Mouse (Mus musculus): ENCODE data around the gene Rufy3.

Rufy3 gene

GRCm38 (mm10) chr5:88680567-88680966 lies 115.7 kb downstream of the Rufy3 start:
- in situ Hi-C loops (cut with MboI, MseI) = no loop called here

- in situ Hi-C loops (cut with MboI, MseI) = no loop called here
Measured at GRCm38 (mm10) chr5:88683706-88684105, 118.9 kb downstream of the Rufy3 start.

GRCm38 (mm10) chr5:88684226-88684625 lies 119.4 kb downstream of the Rufy3 start:
- in situ Hi-C loops (cut with MboI, MseI) = no loop called here

GRCm38 (mm10) chr5:88685306-88685705 lies 120.5 kb downstream of the Rufy3 start:
- in situ Hi-C loops (cut with MboI, MseI) = loop anchor here (5.0 kb wide), 1 partner anchor 82 kb away; no protein-coding TSS in a partner anchor

DNA sequence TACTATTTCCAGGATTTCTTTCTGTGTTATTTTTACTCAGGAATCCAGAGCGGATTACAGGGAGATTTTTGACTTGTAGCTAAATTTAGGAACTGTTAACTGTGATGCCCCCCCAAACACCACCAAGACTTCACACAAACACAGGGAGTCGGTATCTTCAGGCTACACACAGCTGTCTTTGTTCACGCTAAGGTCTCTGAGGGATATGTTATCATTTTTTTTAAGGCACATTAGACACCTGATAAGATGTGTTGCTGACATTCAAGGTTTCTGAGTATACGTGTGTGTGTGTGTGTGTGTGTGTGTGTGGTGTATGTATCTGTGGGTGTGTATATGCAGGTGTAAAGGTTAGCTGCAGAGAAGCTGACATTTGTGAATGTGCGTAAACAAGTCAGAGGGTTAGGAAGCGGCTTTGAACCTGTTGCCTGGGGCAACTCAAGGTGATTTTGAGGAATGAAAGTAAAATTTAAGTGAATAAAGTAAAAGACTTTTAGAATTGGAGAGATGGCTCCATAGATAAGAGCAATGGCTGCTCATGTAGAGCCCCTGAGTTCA lies 121.0 kb downstream of the Rufy3 start:
- in situ Hi-C loops (cut with MboI, MseI) = loop anchor here (5.0 kb wide), 1 partner anchor 81 kb away; no protein-coding TSS in a partner anchor

DNA sequence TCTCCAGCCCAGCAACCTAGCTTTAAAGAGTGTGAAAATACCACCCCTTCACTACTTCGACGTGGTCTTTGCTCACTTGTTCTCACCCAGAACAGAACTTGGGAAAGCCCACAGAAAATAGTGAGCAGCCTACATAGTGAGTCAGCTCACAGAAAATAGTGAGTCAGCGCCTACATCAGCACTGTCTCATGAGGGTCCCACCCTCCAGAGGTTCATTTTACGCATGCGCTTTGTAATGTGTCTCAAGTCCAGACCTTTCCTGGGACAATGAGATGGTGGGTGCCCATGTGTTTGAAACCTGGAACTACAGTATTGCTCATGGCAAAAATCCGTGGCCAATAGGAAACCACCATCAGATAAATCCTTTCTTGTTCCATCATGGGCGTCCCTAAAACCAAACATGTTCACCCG lies 123.2 kb downstream of the Rufy3 start:
- in situ Hi-C loops (cut with MboI, MseI) = loop anchor here (5.0 kb wide), 1 partner anchor 79 kb away; no protein-coding TSS in a partner anchor

GRCm38 (mm10) chr5:88688583-88689187 lies 123.8 kb downstream of the Rufy3 start:
- in situ Hi-C loops (cut with MboI, MseI) = loop anchor here (5.0 kb wide), 1 partner anchor 79 kb away; no protein-coding TSS in a partner anchor

DNA sequence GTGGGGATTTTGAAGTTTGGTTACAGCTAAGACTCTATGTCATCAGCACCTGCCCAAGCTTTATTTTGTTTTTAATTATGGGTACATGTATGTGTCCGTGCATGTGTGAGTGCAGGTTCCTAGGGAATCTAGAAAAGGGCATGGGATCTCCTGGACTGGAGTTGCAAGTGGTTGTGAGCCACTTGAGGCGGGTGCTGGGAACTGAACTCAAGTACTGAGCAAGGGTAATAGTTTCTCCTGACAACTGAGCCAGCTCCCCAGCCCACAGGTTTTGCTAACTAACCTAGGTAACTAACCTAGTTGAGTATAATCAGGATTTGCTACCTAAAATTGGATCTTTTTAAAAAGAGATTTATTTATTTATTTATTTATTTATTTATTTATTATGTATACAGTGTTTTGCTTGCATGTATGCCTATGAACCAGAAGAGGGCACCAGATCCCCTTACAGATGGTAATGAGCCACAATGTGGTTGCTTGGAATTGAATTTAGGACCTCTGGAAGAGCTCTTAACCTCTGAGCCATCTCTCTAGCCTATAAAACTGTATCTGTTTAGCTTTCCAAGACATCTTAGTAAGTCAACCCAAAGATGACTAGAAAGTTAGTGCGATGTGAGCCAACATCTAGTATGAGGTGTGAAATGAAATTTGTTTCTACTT lies 124.6 kb downstream of the Rufy3 start:
- in situ Hi-C loops (cut with MboI, MseI) = loop anchor here (5.0 kb wide), 1 partner anchor 78 kb away; no protein-coding TSS in a partner anchor

GRCm38 (mm10) chr5:88690681-88691505 lies 126.1 kb downstream of the Rufy3 start:
- in situ Hi-C loops (cut with MboI, MseI) = loop anchor here (5.0 kb wide), 1 partner anchor 56 kb away; no protein-coding TSS in a partner anchor

DNA sequence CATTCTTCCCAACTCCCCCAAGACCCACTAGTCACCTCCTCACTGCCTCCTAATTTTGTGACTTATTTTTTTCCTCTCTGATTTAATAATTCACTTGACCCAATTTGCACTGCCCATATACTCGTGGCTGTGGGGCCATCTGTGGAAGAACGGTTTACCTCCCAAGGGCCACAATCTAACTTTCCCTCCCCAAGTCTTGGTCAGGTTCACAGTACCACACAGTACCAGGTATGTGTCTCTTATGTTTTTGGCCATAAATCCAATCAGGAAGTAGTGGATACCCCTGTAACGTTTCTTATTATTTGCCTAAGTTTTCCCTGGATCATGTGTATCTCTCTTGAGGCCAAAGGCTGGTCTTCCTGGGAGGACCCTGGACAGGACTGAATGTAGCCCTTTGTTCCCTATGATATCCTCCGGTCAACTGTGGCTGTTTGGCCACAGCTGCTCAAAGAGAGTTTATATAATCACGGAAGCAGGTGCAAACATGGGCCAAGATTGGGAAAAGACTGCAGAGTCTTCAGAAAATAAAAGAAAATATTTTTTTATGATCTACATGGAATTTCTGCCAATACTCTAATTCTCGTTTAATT lies 126.8 kb downstream of the Rufy3 start:
- in situ Hi-C loops (cut with MboI, MseI) = loop anchor here (5.0 kb wide), 1 partner anchor 56 kb away; no protein-coding TSS in a partner anchor

GRCm38 (mm10) chr5:88692586-88692985 lies 127.7 kb downstream of the Rufy3 start:
- in situ Hi-C loops (cut with MboI, MseI) = loop anchor here (5.0 kb wide), 1 partner anchor 55 kb away; no protein-coding TSS in a partner anchor

- in situ Hi-C loops (cut with MboI, MseI) = loop anchor here (5.0 kb wide), 1 partner anchor 54 kb away; no protein-coding TSS in a partner anchor
Measured at GRCm38 (mm10) chr5:88693057-88693456, 128.2 kb downstream of the Rufy3 start.

- in situ Hi-C loops (cut with MboI, MseI) = no loop called here
Measured at GRCm38 (mm10) chr5:88697291-88697690, 132.5 kb downstream of the Rufy3 start.

DNA sequence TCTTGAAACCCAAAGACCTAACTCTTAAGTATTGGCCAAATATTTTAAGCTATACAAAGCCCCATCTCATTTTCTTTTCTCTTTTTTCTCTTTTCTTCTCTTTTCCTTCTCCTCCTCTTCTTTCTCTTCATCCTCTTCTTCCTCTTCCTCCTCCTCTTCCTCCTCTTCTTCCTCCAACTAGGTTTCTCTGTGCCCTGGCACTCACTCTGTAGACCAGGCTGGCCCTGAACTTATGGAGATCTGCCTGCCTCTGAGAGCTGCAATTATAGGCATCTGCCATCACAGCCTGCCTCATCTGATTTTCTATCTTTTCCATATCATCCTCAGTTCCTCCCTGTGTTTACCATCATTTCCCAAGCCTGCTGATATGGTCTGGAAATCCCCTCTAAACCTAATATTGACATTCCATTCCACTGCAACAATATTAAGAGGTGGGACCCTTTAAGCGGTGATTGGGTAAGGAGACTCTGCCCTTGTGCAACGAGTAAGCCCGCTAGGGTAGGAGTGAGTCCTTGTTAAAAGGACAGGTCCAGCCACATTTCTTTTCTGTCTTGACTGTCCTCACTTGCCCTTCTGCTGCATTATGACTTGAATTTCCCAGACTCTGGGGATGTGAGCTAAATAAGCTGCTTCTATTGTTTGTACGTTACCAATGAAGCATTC lies 134.5 kb downstream of the Rufy3 start:
- in situ Hi-C loops (cut with MboI, MseI) = no loop called here
